Mouse (Mus musculus) ES-Bruce4 (cell line): ENCODE measurements around the gene Pip5k1b.

Source experiments
- CTCF ChIP-seq: IDR thresholded peaks from one replicate; pipeline ENCODE4 v1.8.1; 2011; ENCODE audit warnings: low read depth, low read length
- EP300 ChIP-seq: IDR thresholded peaks from 2 replicates; pipeline ENCODE4 v1.6.1; 2011; ENCODE audit warnings: low read depth, low read length; ENCODE audit not compliant: insufficient read depth

GRCm38 (mm10) chr19:24321211-24321899, 234.3 kb downstream of the Pip5k1b start:
- TF ChIP-seq CTCF (no peak), EP300 (no peak)
